Mouse (Mus musculus) embryonic fibroblast, embryonic 13.5 days (primary cell): ENCODE results near the gene Tas2r118.

ENCODE experiments used
- CTCF ChIP-seq: IDR thresholded peaks from 2 replicates; pipeline ENCODE4 v1.5.1; 2011; ENCODE audit warnings: mild to moderate bottlenecking, control low read depth, low read length, moderate library complexity, borderline replicate concordance; ENCODE audit not compliant: insufficient read depth
- POLR2A ChIP-seq: IDR thresholded peaks from 2 replicates; pipeline ENCODE4 v1.6.1; 2011; ENCODE audit warnings: low read depth, mild to moderate bottlenecking, control low read depth, low read length, moderate library complexity

GRCm38 (mm10) chr6:23936414-23936813 lies 33.4 kb downstream of the Tas2r118 start:
- no peak for TF ChIP-seq CTCF
- TF ChIP-seq POLR2A = no peak
